In genomic region chr1:38847975-38848374, GRCm38 (mm10) we compare ENCODE assay signal across 10 mouse cellular contexts. TPM values are rescaled to one million over a fixed set of nuclear protein-coding genes. Genes with fewer than 3 reads are reported as not detected.
DNase-seq lines count a peak whose midpoint lies in the region; ATAC-seq lines count a peak whose summit lies in the region.
"Had no signal": no experiment of that assay in that cellular context is flagged by ENCODE, and none has a peak within 500 bp of the region (broad histone marks: within the 10 kb centered on the region; RNA-seq: fewer than 3 reads in every experiment).

No protein-coding gene starts in this region.

- ATAC-seq in intestine, embryonic 15.5 days, result no peak

- no peak overlapping the region for H3K27ac ChIP-seq in intestine, embryonic 15.5 days
- H3K27ac ChIP-seq: embryonic facial prominence, embryonic 15.5 days; liver, embryonic 13.5 days had no signal

- no peaks in the 10 kb centered on the region for H3K27me3 ChIP-seq in splenic B cell, adult 2 months (ENCODE audit: control insufficient read depth, insufficient read depth, low read length, poor library complexity, severe bottlenecking)
- no peaks in the 10 kb centered on the region for H3K27me3 ChIP-seq in intestine, embryonic 15.5 days (replicated peaks)
- H3K27me3 ChIP-seq: embryonic facial prominence, embryonic 15.5 days; liver, embryonic 13.5 days had no signal

- no peaks in the 10 kb centered on the region for H3K4me1 ChIP-seq in intestine, embryonic 15.5 days (replicated peaks)
- H3K4me1 ChIP-seq: embryonic facial prominence, embryonic 15.5 days; liver, embryonic 13.5 days had no signal

- DNase-seq in ovary, postnatal 36 days (ENCODE audit: low spot score), result peak; percentile 19
- DNase-seq in ovary, postnatal 10 days (ENCODE audit: low spot score), result no peak
- peak; percentile 27 to 31 for DNase-seq in frontal cortex, postnatal 25 days (ENCODE audit: low spot score in 2 of 2)
- peak; percentile 40 for DNase-seq in left cerebral cortex, postnatal 4 days
- DNase-seq in splenic B cell, adult 2 months (ENCODE audit: low read depth, low spot score), result peak; percentile 59
- DNase-seq in urinary bladder, postnatal 4 days (ENCODE audit: low spot score in 2 of 2), result no peak
- no peak for DNase-seq in spleen, postnatal 14 days (ENCODE audit: low spot score in 2 of 2)
- DNase-seq: liver, embryonic 13.5 days had no signal

- WGBS in intestine, embryonic 15.5 days, result 57% methylated on average over 11 of the region's 11 CpGs

- no peak overlapping the region for H3K9ac ChIP-seq in intestine, embryonic 15.5 days
- H3K9ac ChIP-seq: embryonic facial prominence, embryonic 15.5 days; liver, embryonic 13.5 days had no signal

- H3K36me3 ChIP-seq in splenic B cell, adult 2 months (ENCODE audit: control insufficient read depth, insufficient read depth, low read length, poor library complexity, severe bottlenecking), result no peaks in the 10 kb centered on the region
- H3K36me3 ChIP-seq in intestine, embryonic 15.5 days, result no peaks in the 10 kb centered on the region
- H3K36me3 ChIP-seq: embryonic facial prominence, embryonic 15.5 days; liver, embryonic 13.5 days had no signal

- H3K9me3 ChIP-seq in intestine, embryonic 15.5 days, result no peaks in the 10 kb centered on the region
- H3K9me3 ChIP-seq: embryonic facial prominence, embryonic 15.5 days; liver, embryonic 13.5 days had no signal

- no peak overlapping the region for H3K4me2 ChIP-seq in intestine, embryonic 15.5 days (replicated peaks)
- H3K4me2 ChIP-seq: embryonic facial prominence, embryonic 15.5 days; liver, embryonic 13.5 days had no signal

- no peak overlapping the region for H3K4me3 ChIP-seq in intestine, embryonic 15.5 days (replicated peaks)
- H3K4me3 ChIP-seq: embryonic facial prominence, embryonic 15.5 days; liver, embryonic 13.5 days had no signal

- intact Hi-C loops in left cerebral cortex, postnatal 4 days (cut with DNase I), result no loop called here

RNA-seq across cellular contexts. Expression of gene Lonrf2, which starts 11.5 kb away (rescaled TPM):
- total RNA-seq in left cerebral cortex, postnatal 4 days (2021), result 100 to 1,000 TPM; 140 to 147 TPM
- polyA plus RNA-seq in intestine, embryonic 15.5 days (2015; fragmentation: Nextera tagmentation; extraction: Ambion mirVana), result 1.1 and 1.2 TPM in 2 replicates

RNA-seq across cellular contexts. Expression of gene Chst10, which starts 50.0 kb away (rescaled TPM):
- total RNA-seq in left cerebral cortex, postnatal 4 days (2021), result 10 to 100 TPM; 67.4 to 68.4 TPM
- 3.9 and 4.4 TPM in 2 replicates for polyA plus RNA-seq in intestine, embryonic 15.5 days (2015; fragmentation: Nextera tagmentation; extraction: Ambion mirVana)

Comparison
In these comparisons a context has a peak if more than half of its experiments do, and no peak if none do; other contexts are left out.
1. DNase-seq: peak in ovary, postnatal 36 days (single experiment), frontal cortex, postnatal 25 days (2 of 2), left cerebral cortex, postnatal 4 days (single experiment) and splenic B cell, adult 2 months (single experiment); none in ovary, postnatal 10 days (single experiment), urinary bladder, postnatal 4 days (0 of 2) and spleen, postnatal 14 days (0 of 2).